Mouse (Mus musculus) hematopoietic stem cell, adult 5-6 weeks (primary cell): ENCODE measurements at regions not wholly inside any gene's neighbourhood (a gene's known extent, or its start where the extent isn't known, plus 50 kb on each side); places are given as distances from the start of the nearest gene placed in this dataset.

Experiments used
- ATAC-seq, 2 experiments: fragments of 125-278 bp in 1 of 2; replicated peaks in 1 of 2; 2 replicates each; pipeline ENCODE4 v1.8.0; 2016 to 2017; ENCODE audit warnings: inconsistent platforms in 2 of 2, mild to moderate bottlenecking in 2 of 2, moderate number of reproducible peaks in 2 of 2, low read depth in 1 of 2, moderate TSS enrichment in 1 of 2; ENCODE audit not compliant: low FRiP score in 2 of 2, poor library complexity in 2 of 2, severe bottlenecking in 2 of 2, insufficient read depth in 1 of 2, low TSS enrichment in 1 of 2

GRCm38 (mm10) chr12:65501459-65501858 lies 276.1 kb downstream of the Wdr20rt start:
- ATAC-seq, result no peak

DNA sequence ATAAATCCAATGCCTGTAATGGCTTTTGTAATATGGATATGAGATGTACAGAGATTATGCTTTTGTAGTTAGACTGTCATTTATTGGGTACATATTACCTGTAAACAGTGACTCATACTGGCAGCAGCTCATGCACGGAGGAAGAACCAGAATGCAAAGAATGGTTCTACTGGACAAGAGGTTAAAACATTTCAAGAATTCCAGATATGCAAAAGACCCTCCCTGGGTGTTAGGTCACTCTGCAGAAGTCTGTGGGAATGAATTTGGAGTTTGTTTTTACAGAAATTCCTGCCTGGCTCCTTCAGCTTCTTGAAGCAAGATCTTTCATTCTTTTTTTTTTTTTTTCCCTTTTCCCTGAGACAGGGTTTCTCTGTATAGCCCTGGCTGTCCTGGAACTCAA lies 276.7 kb downstream of the Wdr20rt start:
- ATAC-seq, result no peak

- no peak for ATAC-seq
Measured at GRCm38 (mm10) chr12:65513070-65513469, 287.8 kb downstream of the Wdr20rt start.

- ATAC-seq, result no peak
Measured at GRCm38 (mm10) chr12:65534142-65534690, 308.9 kb downstream of the Wdr20rt start.

DNA sequence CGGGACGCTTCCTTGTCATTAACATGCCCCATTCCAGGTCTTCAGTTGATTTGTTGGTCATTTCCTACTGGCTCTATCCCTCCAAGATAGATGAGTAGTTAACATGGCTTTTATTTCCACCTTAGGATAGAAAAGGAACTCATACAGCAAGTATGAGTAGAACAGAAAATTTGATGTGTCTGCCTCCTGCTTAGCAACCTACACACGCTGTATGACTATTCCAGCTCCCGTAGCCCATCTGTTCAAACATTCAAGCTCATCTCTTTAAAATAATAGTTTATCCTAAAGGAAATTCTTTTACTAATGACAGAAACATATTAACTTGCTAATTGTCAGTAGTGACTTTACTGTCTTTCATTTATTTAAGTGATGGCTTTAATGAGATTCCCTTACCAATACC lies 323.0 kb downstream of the Wdr20rt start:
- no peak for ATAC-seq

DNA sequence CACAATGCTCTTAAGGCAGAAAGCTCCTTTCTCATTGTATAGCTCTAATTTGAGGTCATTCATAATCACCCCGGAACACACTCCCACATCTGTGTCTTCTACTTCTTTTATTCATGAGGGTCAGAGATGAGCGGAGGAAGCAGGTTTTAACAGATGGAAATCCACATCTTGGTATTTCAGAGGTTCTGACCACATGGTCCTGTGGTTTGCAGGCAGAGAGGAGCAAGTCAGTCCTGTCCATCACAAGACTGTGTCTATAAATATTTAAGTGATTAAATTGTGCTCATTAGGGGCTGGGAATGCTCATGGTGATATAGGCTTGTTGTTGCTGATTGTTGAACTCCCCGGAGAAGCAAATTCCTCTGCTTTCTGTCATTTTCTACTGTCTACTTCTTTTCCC lies 326.9 kb downstream of the Wdr20rt start:
- ATAC-seq, result no peak

GRCm38 (mm10) chr12:65559036-65559435 lies 333.7 kb downstream of the Wdr20rt start:
- ATAC-seq, result no peak

- peak; percentile 76 to 91 for ATAC-seq
Measured at GRCm38 (mm10) chr12:65559809-65560208, 334.5 kb downstream of the Wdr20rt start.

- no peak for ATAC-seq
Measured at GRCm38 (mm10) chr12:65571633-65572032, 346.3 kb downstream of the Wdr20rt start.

DNA sequence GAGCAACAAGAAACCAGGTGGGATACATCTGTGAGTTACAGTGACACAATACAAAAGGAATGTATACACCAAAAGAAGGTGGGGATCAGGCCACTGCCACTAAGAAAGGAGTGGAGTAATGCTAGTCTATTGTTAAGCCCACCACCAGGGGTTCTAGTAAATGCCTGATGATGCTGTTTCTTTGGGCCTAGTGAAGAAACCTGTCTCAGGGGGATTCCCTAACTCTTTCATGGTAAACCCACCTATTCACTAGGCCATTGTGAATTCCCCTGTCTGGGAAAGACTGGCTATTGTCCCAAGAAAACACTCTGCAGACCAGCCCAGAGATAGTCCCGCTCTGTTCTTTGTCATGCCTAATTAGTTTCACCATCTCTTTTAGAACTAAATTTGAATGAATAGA lies 368.2 kb downstream of the Wdr20rt start:
- ATAC-seq, result no peak

- no peak for ATAC-seq
Measured at GRCm38 (mm10) chr12:65594075-65594474, 368.8 kb downstream of the Wdr20rt start.

GRCm38 (mm10) chr12:65644232-65644631 lies 418.9 kb downstream of the Wdr20rt start:
- no peak for ATAC-seq

DNA sequence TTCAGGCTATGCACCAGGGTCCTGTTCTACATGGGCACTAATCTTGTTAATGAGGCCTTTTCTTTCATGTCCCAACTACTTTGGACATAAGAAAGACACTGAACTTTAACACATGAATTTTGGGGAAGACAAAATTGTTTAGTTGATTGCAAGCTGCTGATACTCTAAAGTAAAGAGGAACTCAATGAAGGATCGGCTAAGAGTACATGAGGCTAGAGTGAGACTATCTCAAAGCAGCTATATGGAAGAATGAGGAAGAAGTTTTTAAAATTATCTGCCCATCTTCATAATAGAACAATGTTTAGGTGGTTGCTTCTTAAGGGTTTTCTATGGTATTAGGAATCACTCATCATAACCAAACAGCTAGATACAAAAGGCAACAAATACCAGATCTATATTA lies 431.5 kb downstream of the Wdr20rt start:
- ATAC-seq, result no peak

GRCm38 (mm10) chr12:65671673-65672072 lies 446.4 kb downstream of the Wdr20rt start:
- ATAC-seq, result no peak

GRCm38 (mm10) chr12:65673193-65673592 lies 447.9 kb downstream of the Wdr20rt start:
- no peak for ATAC-seq

- ATAC-seq, result no peak
Measured at GRCm38 (mm10) chr12:65674916-65675660, 449.8 kb downstream of the Wdr20rt start.

DNA sequence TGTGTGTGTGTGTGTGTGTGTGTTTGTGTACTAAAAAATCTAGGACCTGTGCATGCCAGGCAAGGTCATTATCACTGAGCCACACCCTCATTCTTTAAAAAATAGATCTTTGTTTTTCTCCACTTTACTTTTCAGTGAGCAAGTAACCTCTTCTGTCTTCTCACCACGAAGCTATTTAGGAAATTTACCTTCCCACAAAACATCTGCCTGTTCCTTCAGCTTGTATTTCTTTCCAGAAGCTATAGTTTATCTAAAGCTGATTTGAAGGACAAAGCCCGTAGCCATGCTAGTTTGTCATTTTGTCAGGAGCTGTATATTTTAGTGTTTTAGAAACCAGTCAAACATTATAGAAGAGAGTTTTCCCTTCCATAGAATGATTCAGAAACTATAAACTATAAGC lies 455.0 kb downstream of the Wdr20rt start:
- ATAC-seq, result no peak

DNA sequence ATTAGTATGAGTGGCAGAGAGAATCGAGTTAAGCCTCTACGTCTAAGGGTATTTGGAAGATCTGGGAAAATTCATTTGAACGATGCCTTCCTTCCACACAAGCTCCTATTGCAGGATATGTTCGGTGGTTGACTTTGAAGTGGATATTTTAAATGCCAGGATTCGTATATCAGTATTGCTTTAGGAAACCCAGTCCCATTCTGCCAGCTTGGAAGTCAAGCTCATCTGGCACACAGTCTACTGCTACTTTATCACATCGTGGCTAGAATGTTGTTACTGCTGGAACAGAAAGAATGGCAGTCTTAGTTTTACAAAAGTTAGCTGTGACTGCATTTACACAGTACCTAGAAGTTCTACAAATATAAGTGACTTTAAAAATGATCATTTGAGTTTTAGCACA lies 456.5 kb downstream of the Wdr20rt start:
- ATAC-seq, result no peak

DNA sequence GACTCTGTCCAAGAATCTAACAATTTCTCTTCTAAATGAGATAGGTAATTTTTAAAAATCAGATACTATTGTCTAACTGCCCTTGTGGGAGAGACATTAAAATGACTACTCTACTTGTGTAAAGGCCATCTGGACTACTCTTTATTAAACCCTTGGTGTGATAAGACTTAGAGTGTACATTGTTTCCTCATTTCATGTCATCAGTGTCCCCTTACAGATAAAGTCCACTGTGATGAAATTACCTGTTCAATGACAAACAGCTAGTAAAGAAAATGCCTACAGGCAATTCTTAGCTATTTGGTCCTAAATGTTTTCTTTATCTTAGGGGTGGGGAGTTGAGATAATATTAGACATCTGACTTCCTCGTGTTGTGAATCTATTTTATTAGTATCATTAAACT lies 479.7 kb downstream of the Wdr20rt start:
- ATAC-seq, result no peak
